Mouse (Mus musculus) cortical plate, adult 2 months (tissue): ENCODE measurements around the gene Morf4l2. TPM values are rescaled to one million over a fixed set of nuclear protein-coding genes. Genes with fewer than 3 reads are reported as not detected.
"Not testable (repeated sequence)": the region's sequence is repeated elsewhere in the genome, so short reads cannot be mapped to it uniquely, and the experiment has no call there.

Source experiments
- H3K27ac ChIP-seq: fragments of 200-500 bp; 2 replicates; pipeline ENCODE4 v1.5.1; 2012; ENCODE audit warnings: low read length, control low read depth, inconsistent platforms; ENCODE audit not compliant: insufficient read depth
- H3K4me1 ChIP-seq: fragments of 200-500 bp; 2 replicates; pipeline ENCODE4 v1.6.1; 2011; ENCODE audit warnings: low read length; ENCODE audit not compliant: control insufficient read depth, insufficient read depth
- H3K4me3 ChIP-seq: fragments of 200-500 bp; 2 replicates; pipeline ENCODE4 v1.5.1; 2011; ENCODE audit warnings: mild to moderate bottlenecking, low read length, control low read depth; ENCODE audit not compliant: insufficient read depth
- CTCF ChIP-seq: fragments of 200-500 bp; IDR thresholded peaks from 2 replicates; pipeline ENCODE4 v1.5.1; 2011; ENCODE audit warnings: mild to moderate bottlenecking, control low read depth, low read length; ENCODE audit not compliant: insufficient read depth; ENCODE audit errors: extremely low read depth
- POLR2A ChIP-seq: fragments of 200-500 bp; IDR thresholded peaks from 2 replicates; pipeline ENCODE4 v1.6.1; 2011; ENCODE audit warnings: mild to moderate bottlenecking, low read length, control low read depth; ENCODE audit not compliant: insufficient read depth; ENCODE audit errors: extremely low read depth
- polyA plus RNA-seq: library from polyadenylated mRNA; depleted of rRNA; stranded (reverse); fragments of >200 nt; gene quantifications from 2 replicates; pipeline ENCODE4 v1.2.3, GENCODE M21; 2012

The Morf4l2 gene
- polyA plus RNA-seq, 1 experiment: 242 TPM

- H3K27ac ChIP-seq: peak overlapping the region; percentile 89
- TF ChIP-seq POLR2A: no peak
- TF ChIP-seq CTCF: peak; percentile 50
- H3K4me1 ChIP-seq: no peaks in the 10 kb centered on the region; the same call in 1 of the 2 replicates
- H3K4me3 ChIP-seq: peak overlapping the region; percentile 89; the same call in 1 of the 2 replicates
Measured at GRCm38 (mm10) chrX:136742661-136743103, 808 bp downstream of the Morf4l2 start.

- H3K27ac ChIP-seq: peak overlapping the region; percentile 89
- H3K4me3 ChIP-seq: peak overlapping the region; percentile 89
- TF ChIP-seq CTCF (no peak), POLR2A (no peak)
- H3K4me1 ChIP-seq: no peaks in the 10 kb centered on the region; the same call in 1 of the 2 replicates
Measured at GRCm38 (mm10) chrX:136742241-136742640, 1.2 kb downstream of the Morf4l2 start.

GRCm38 (mm10) chrX:136741651-136742201 lies 1.8 kb downstream of the Morf4l2 start:
- no peaks in the 10 kb centered on the region; the same call in 1 of the 2 replicates for H3K4me1 ChIP-seq
- peak overlapping the region; percentile 89 for H3K4me3 ChIP-seq
- H3K27ac ChIP-seq: peak overlapping the region; percentile 89
- TF ChIP-seq CTCF (no peak), POLR2A (0 out of 2 replicates have a peak, but pooled peaks have one; percentile 34)

- peak overlapping the region; percentile 89 for H3K4me3 ChIP-seq
- H3K27ac ChIP-seq: no peak overlapping the region
- no peaks in the 10 kb centered on the region; the same call in 1 of the 2 replicates for H3K4me1 ChIP-seq
- TF ChIP-seq POLR2A (peak; percentile 97), CTCF (no peak)
Measured at GRCm38 (mm10) chrX:136740791-136741650, 2.5 kb downstream of the Morf4l2 start.

GRCm38 (mm10) chrX:136740087-136740790 lies 3.3 kb downstream of the Morf4l2 start:
- Histone ChIP-seq H3K4me1 (no peaks in the 10 kb centered on the region; the same call in 1 of the 2 replicates), H3K27ac (no peak overlapping the region), H3K4me3 (peak overlapping the region; percentile 89)
- no peak for TF ChIP-seq POLR2A

- H3K27ac ChIP-seq: no peak overlapping the region
- H3K4me1 ChIP-seq: no peaks in the 10 kb centered on the region
- H3K4me3 ChIP-seq: no peak overlapping the region
- TF ChIP-seq POLR2A: no peak
- TF ChIP-seq CTCF: no peak
Measured at GRCm38 (mm10) chrX:136732016-136732415, 11.5 kb downstream of the Morf4l2 start.

GRCm38 (mm10) chrX:136714742-136715474 lies 28.6 kb downstream of the Morf4l2 start:
- H3K27ac ChIP-seq, H3K4me1 ChIP-seq, H3K4me3 ChIP-seq: not testable (repeated sequence)

- TF ChIP-seq POLR2A (0 out of 2 replicates have a peak, but pooled peaks have one; percentile 9), CTCF (no peak)
- Histone ChIP-seq H3K4me1 (no peaks in the 10 kb centered on the region), H3K27ac (0 out of 2 replicates have a peak overlapping the region, but pooled peaks have one; percentile 56), H3K4me3 (peak overlapping the region; percentile 70)
Measured at GRCm38 (mm10) chrX:136708782-136709181, 34.7 kb downstream of the Morf4l2 start.

GRCm38 (mm10) chrX:136708168-136708681 lies 35.3 kb downstream of the Morf4l2 start:
- H3K27ac ChIP-seq: peak overlapping the region; percentile 56
- no peaks in the 10 kb centered on the region for H3K4me1 ChIP-seq
- peak overlapping the region; percentile 70 for H3K4me3 ChIP-seq
- TF ChIP-seq CTCF: no peak
- TF ChIP-seq POLR2A: 0 out of 2 replicates have a peak, but pooled peaks have one; percentile 26
